Mouse (Mus musculus): Measurements from ENCODE around the gene Gpr142. TPM values are rescaled to one million over a fixed set of nuclear protein-coding genes. Genes with fewer than 3 reads are reported as not detected.

The Gpr142 gene
- not detected in 2 replicates for polyA plus RNA-seq (2014; fragmentation: Nextera tagmentation; extraction: Ambion mirVana)

- Histone ChIP-seq H3K9me3 (ENCODE audit: control insufficient read depth, low read length) (no peaks in the 10 kb centered on the region), H3K4me2 (ENCODE audit: low read length) (no peak within 1 kb of the TSS), H3K36me3 (ENCODE audit: control insufficient read depth, insufficient read depth, low read length) (no peaks in the 10 kb centered on the region), H3K27me3 (ENCODE audit: control insufficient read depth, insufficient read depth, low read length) (no peaks in the 10 kb centered on the region), H3K4me1 (ENCODE audit: control insufficient read depth, insufficient read depth, low read length) (peaks cover 36% of the 10 kb centered on the region), H3K4me3 (replicated peaks; ENCODE audit: low read depth, low read length) (no peak within 1 kb of the TSS), H3K9ac (replicated peaks; ENCODE audit: low read length) (no peak within 1 kb of the TSS), H3K27ac (replicated peaks; ENCODE audit: low read depth, low read length) (no peak within 1 kb of the TSS)
- no peak for DNase-seq
- no peak for ATAC-seq (ENCODE audit: low FRiP score, low TSS enrichment)
- WGBS = 96% methylated on average over 3 of the region's 3 CpGs
Observed at GRCm38 (mm10) chr11:114798624-114799023, at the start of gene Gpr142. Gpr142 (plus strand) TSS chr11:114798924.

GRCm38 (mm10) chr11:114764820-114765818 is 33.6 kb upstream of the Gpr142 start, which contains the start of gene Kif19a:
Kif19a (plus strand) TSS chr11:114765388.
- 2% methylated on average over 50 of the region's 51 CpGs for WGBS
- Histone ChIP-seq H3K9me3 (ENCODE audit: control insufficient read depth, low read length) (no peaks in the 10 kb centered on the region), H3K9ac (replicated peaks; ENCODE audit: low read length) (peak within 1 kb of the TSS; percentile 34; the same call in 1 of the 2 replicates), H3K4me1 (ENCODE audit: control insufficient read depth, insufficient read depth, low read length) (0 out of 2 replicates have a peak, but pooled peaks cover 3% of the 10 kb centered on the region), H3K27me3 (ENCODE audit: control insufficient read depth, insufficient read depth, low read length) (peaks cover 7% of the 10 kb centered on the region; the same call in 1 of the 2 replicates), H3K27ac (replicated peaks; ENCODE audit: low read depth, low read length) (no peak within 1 kb of the TSS), H3K36me3 (ENCODE audit: control insufficient read depth, insufficient read depth, low read length) (no peaks in the 10 kb centered on the region), H3K4me3 (replicated peaks; ENCODE audit: low read depth, low read length) (peak within 1 kb of the TSS; percentile 43), H3K4me2 (ENCODE audit: low read length) (peak within 1 kb of the TSS; percentile 82)
- DNase-seq = peak; percentile 73
- ATAC-seq (ENCODE audit: low FRiP score, low TSS enrichment) = peak; percentile 46; the same call in 1 of the 2 replicates

GRCm38 (mm10) chr11:114769911-114770310 is 28.8 kb upstream of the Gpr142 start:
- peak; percentile 8 for DNase-seq
- Histone ChIP-seq H3K36me3 (ENCODE audit: control insufficient read depth, insufficient read depth, low read length) (no peaks in the 10 kb centered on the region), H3K9ac (replicated peaks; ENCODE audit: low read length) (no peak overlapping the region)

GRCm38 (mm10) chr11:114771896-114772295 is 26.8 kb upstream of the Gpr142 start:
- no peaks in the 10 kb centered on the region for H3K27me3 ChIP-seq (ENCODE audit: control insufficient read depth, insufficient read depth, low read length)
- no peaks in the 10 kb centered on the region for H3K9me3 ChIP-seq (ENCODE audit: control insufficient read depth, low read length)
- no peak overlapping the region for H3K9ac ChIP-seq (replicated peaks; ENCODE audit: low read length)
- no peak for DNase-seq
- H3K4me3 ChIP-seq (replicated peaks; ENCODE audit: low read depth, low read length) = no peak overlapping the region
- no peak for ATAC-seq (ENCODE audit: low FRiP score, low TSS enrichment)
- WGBS = 80% methylated on average over 2 of the region's 2 CpGs
- 0 out of 2 replicates have a peak, but pooled peaks cover 5% of the 10 kb centered on the region for H3K4me1 ChIP-seq (ENCODE audit: control insufficient read depth, insufficient read depth, low read length)
- no peak overlapping the region for H3K4me2 ChIP-seq (ENCODE audit: low read length)
- H3K27ac ChIP-seq (replicated peaks; ENCODE audit: low read depth, low read length) = no peak overlapping the region
- no peaks in the 10 kb centered on the region for H3K36me3 ChIP-seq (ENCODE audit: control insufficient read depth, insufficient read depth, low read length)

More at GRCm38 (mm10) chr11:114769911-114770310, 28.8 kb upstream of the Gpr142 start:
- WGBS = 44% methylated on average over 6 of the region's 6 CpGs
- Histone ChIP-seq H3K27ac (replicated peaks; ENCODE audit: low read depth, low read length) (no peak overlapping the region), H3K4me1 (ENCODE audit: control insufficient read depth, insufficient read depth, low read length) (0 out of 2 replicates have a peak, but pooled peaks cover 3% of the 10 kb centered on the region), H3K4me2 (ENCODE audit: low read length) (no peak overlapping the region), H3K4me3 (replicated peaks; ENCODE audit: low read depth, low read length) (no peak overlapping the region), H3K27me3 (ENCODE audit: control insufficient read depth, insufficient read depth, low read length) (peaks cover 4% of the 10 kb centered on the region; the same call in 1 of the 2 replicates), H3K9me3 (ENCODE audit: control insufficient read depth, low read length) (no peaks in the 10 kb centered on the region)
- ATAC-seq (ENCODE audit: low FRiP score, low TSS enrichment) = no peak

GRCm38 (mm10) chr11:114780076-114780475 is 18.6 kb upstream of the Gpr142 start:
- DNase-seq (no peak), ATAC-seq (ENCODE audit: low FRiP score, low TSS enrichment) (no peak)
- H3K27me3 ChIP-seq (ENCODE audit: control insufficient read depth, insufficient read depth, low read length) = no peaks in the 10 kb centered on the region
- WGBS = 25% methylated on average over 9 of the region's 9 CpGs
- H3K4me2 ChIP-seq (ENCODE audit: low read length) = no peak overlapping the region
- H3K36me3 ChIP-seq (ENCODE audit: control insufficient read depth, insufficient read depth, low read length) = no peaks in the 10 kb centered on the region
- no peaks in the 10 kb centered on the region for H3K9me3 ChIP-seq (ENCODE audit: control insufficient read depth, low read length)
- H3K27ac ChIP-seq (replicated peaks; ENCODE audit: low read depth, low read length) = no peak overlapping the region
- H3K9ac ChIP-seq (replicated peaks; ENCODE audit: low read length) = no peak overlapping the region
- H3K4me3 ChIP-seq (replicated peaks; ENCODE audit: low read depth, low read length) = no peak overlapping the region
- peaks cover 15% of the 10 kb centered on the region for H3K4me1 ChIP-seq (ENCODE audit: control insufficient read depth, insufficient read depth, low read length)

GRCm38 (mm10) chr11:114785892-114786291 is 12.8 kb upstream of the Gpr142 start:
- 56% methylated on average over 10 of the region's 10 CpGs for WGBS
- H3K27ac ChIP-seq (replicated peaks; ENCODE audit: low read depth, low read length) = 0 out of 2 replicates have a peak overlapping the region, but pooled peaks have one; percentile 26
- ATAC-seq (ENCODE audit: low FRiP score, low TSS enrichment) = no peak

GRCm38 (mm10) chr11:114786326-114786725 is 12.4 kb upstream of the Gpr142 start:
- Histone ChIP-seq H3K36me3 (ENCODE audit: control insufficient read depth, insufficient read depth, low read length) (no peaks in the 10 kb centered on the region), H3K27me3 (ENCODE audit: control insufficient read depth, insufficient read depth, low read length) (peaks cover 25% of the 10 kb centered on the region), H3K4me3 (replicated peaks; ENCODE audit: low read depth, low read length) (peak overlapping the region; percentile 27), H3K9me3 (ENCODE audit: control insufficient read depth, low read length) (no peaks in the 10 kb centered on the region), H3K9ac (replicated peaks; ENCODE audit: low read length) (peak overlapping the region; percentile 39; the same call in 1 of the 2 replicates), H3K27ac (replicated peaks; ENCODE audit: low read depth, low read length) (peak overlapping the region; percentile 26; the same call in 1 of the 2 replicates), H3K4me2 (ENCODE audit: low read length) (peak overlapping the region; percentile 55), H3K4me1 (ENCODE audit: control insufficient read depth, insufficient read depth, low read length) (peaks cover 9% of the 10 kb centered on the region)
- ATAC-seq (ENCODE audit: low FRiP score, low TSS enrichment) = 0 out of 2 replicates have a peak, but pooled peaks have one; percentile 21
- DNase-seq = peak; percentile 86
- under 1% methylated on average over 43 of the region's 43 CpGs for WGBS

More at GRCm38 (mm10) chr11:114785892-114786291, 12.8 kb upstream of the Gpr142 start:
- H3K4me3 ChIP-seq (replicated peaks; ENCODE audit: low read depth, low read length) = peak overlapping the region; percentile 27
- peak overlapping the region; percentile 55 for H3K4me2 ChIP-seq (ENCODE audit: low read length)
- H3K9ac ChIP-seq (replicated peaks; ENCODE audit: low read length) = peak overlapping the region; percentile 39; the same call in 1 of the 2 replicates
- DNase-seq = peak; percentile 48
- no peaks in the 10 kb centered on the region for H3K9me3 ChIP-seq (ENCODE audit: control insufficient read depth, low read length)
- no peaks in the 10 kb centered on the region for H3K36me3 ChIP-seq (ENCODE audit: control insufficient read depth, insufficient read depth, low read length)
- H3K27me3 ChIP-seq (ENCODE audit: control insufficient read depth, insufficient read depth, low read length) = peaks cover 22% of the 10 kb centered on the region
- H3K4me1 ChIP-seq (ENCODE audit: control insufficient read depth, insufficient read depth, low read length) = peaks cover 5% of the 10 kb centered on the region; the same call in 1 of the 2 replicates

GRCm38 (mm10) chr11:114787611-114788010 is 11.1 kb upstream of the Gpr142 start:
- peaks cover 27% of the 10 kb centered on the region for H3K27me3 ChIP-seq (ENCODE audit: control insufficient read depth, insufficient read depth, low read length)

More at GRCm38 (mm10) chr11:114787611-114788010, 11.1 kb upstream of the Gpr142 start:
- ATAC-seq (ENCODE audit: low FRiP score, low TSS enrichment) (no peak), DNase-seq (no peak)
- Histone ChIP-seq H3K27ac (replicated peaks; ENCODE audit: low read depth, low read length) (no peak overlapping the region), H3K4me2 (ENCODE audit: low read length) (no peak overlapping the region), H3K4me3 (replicated peaks; ENCODE audit: low read depth, low read length) (no peak overlapping the region), H3K9ac (replicated peaks; ENCODE audit: low read length) (no peak overlapping the region), H3K36me3 (ENCODE audit: control insufficient read depth, insufficient read depth, low read length) (no peaks in the 10 kb centered on the region), H3K9me3 (ENCODE audit: control insufficient read depth, low read length) (no peaks in the 10 kb centered on the region), H3K4me1 (ENCODE audit: control insufficient read depth, insufficient read depth, low read length) (peaks cover 20% of the 10 kb centered on the region)
- WGBS = 89% methylated on average over 3 of the region's 3 CpGs
